In genomic region chr2:53121797-53122196, GRCm38 (mm10) we compare ENCODE assay signal across 7 mouse cellular contexts.
DNase-seq lines count a peak whose midpoint lies in the region.

No protein-coding gene starts in this region.

- DNase-seq in urinary bladder, postnatal 14 days (ENCODE audit: low spot score): peak; percentile 39
- no peak for DNase-seq in urinary bladder, postnatal 10 days (ENCODE audit: low spot score)
- DNase-seq in adrenal gland, postnatal 25 days: peak; percentile 37
- DNase-seq in embryonic facial prominence, embryonic 10.5 days (ENCODE audit: low spot score): peak; percentile 38
- peak; percentile 66 for DNase-seq in induced T-regulatory cell, adult 2 months (ENCODE audit: low read depth)
- DNase-seq in lung, adult 18-20 months: peak; percentile 8 to 21
- peak; percentile 70 to 75 for DNase-seq in right cerebral cortex, adult 2 months (ENCODE audit: low spot score in 2 of 2)

- H3K27me3 ChIP-seq in embryonic facial prominence, embryonic 10.5 days (replicated peaks; ENCODE audit: low read depth, poor library complexity, severe bottlenecking): no peaks in the 10 kb centered on the region

- no peak overlapping the region for H3K27ac ChIP-seq in embryonic facial prominence, embryonic 10.5 days (replicated peaks)

- no peak overlapping the region for H3K4me3 ChIP-seq in embryonic facial prominence, embryonic 10.5 days

- H3K4me1 ChIP-seq in embryonic facial prominence, embryonic 10.5 days: no peaks in the 10 kb centered on the region

- WGBS in embryonic facial prominence, embryonic 10.5 days: 77% methylated on average over 5 of the region's 5 CpGs

- peaks cover 77% of the 10 kb centered on the region for H3K36me3 ChIP-seq in embryonic facial prominence, embryonic 10.5 days (replicated peaks)

- no peaks in the 10 kb centered on the region for H3K9me3 ChIP-seq in embryonic facial prominence, embryonic 10.5 days
